Mouse (Mus musculus): ENCODE results near the gene Trmt11. TPM values are rescaled to one million over a fixed set of nuclear protein-coding genes. Genes with fewer than 3 reads are reported as not detected.

Trmt11 gene
- polyA plus RNA-seq, 1 experiment from 2014 or later = 25.5 TPM

GRCm38 (mm10) chr10:30624161-30625019 is 23.8 kb upstream of the Trmt11 start:
- Histone ChIP-seq H3K4me3 (ENCODE audit: low read length) (no peak overlapping the region), H3K4me1 (replicated peaks; ENCODE audit: control insufficient read depth, insufficient read depth, low read length) (no peaks in the 10 kb centered on the region), H3K36me3 (ENCODE audit: control insufficient read depth, insufficient read depth, low read length) (no peaks in the 10 kb centered on the region), H3K4me2 (ENCODE audit: low read depth, low read length) (no peak overlapping the region), H3K9me3 (ENCODE audit: control insufficient read depth, low read length) (no peaks in the 10 kb centered on the region), H3K27ac (ENCODE audit: low read length) (peak overlapping the region; percentile 61), H3K27me3 (ENCODE audit: control insufficient read depth, insufficient read depth, low read depth, low read length) (no peaks in the 10 kb centered on the region), H3K9ac (ENCODE audit: low read length) (no peak overlapping the region)
- 63% methylated on average over 5 of the region's 5 CpGs for WGBS
- ATAC-seq (ENCODE audit: low read depth) = no peak

- no peak overlapping the region for H3K4me2 ChIP-seq (ENCODE audit: low read depth, low read length)
- no peak overlapping the region for H3K9ac ChIP-seq (ENCODE audit: low read length)
- H3K36me3 ChIP-seq (ENCODE audit: control insufficient read depth, insufficient read depth, low read length) = no peaks in the 10 kb centered on the region
- no peak overlapping the region for H3K27ac ChIP-seq (ENCODE audit: low read length)
- no peak overlapping the region for H3K4me3 ChIP-seq (ENCODE audit: low read length)
- H3K27me3 ChIP-seq (ENCODE audit: control insufficient read depth, insufficient read depth, low read depth, low read length) = no peaks in the 10 kb centered on the region
- no peaks in the 10 kb centered on the region for H3K4me1 ChIP-seq (replicated peaks; ENCODE audit: control insufficient read depth, insufficient read depth, low read length)
- no peaks in the 10 kb centered on the region for H3K9me3 ChIP-seq (ENCODE audit: control insufficient read depth, low read length)
- no peak for ATAC-seq (ENCODE audit: low read depth)
Observed at GRCm38 (mm10) chr10:30622928-30623327, 22.4 kb upstream of the Trmt11 start.

GRCm38 (mm10) chr10:30618918-30619210 is 18.3 kb upstream of the Trmt11 start:
- 55% methylated on average over 3 of the region's 3 CpGs for WGBS

GRCm38 (mm10) chr10:30618091-30618917 is 17.8 kb upstream of the Trmt11 start:
- ATAC-seq (ENCODE audit: low read depth) = peak; percentile 100
- Histone ChIP-seq H3K9ac (ENCODE audit: low read length) (peak overlapping the region; percentile 76), H3K9me3 (ENCODE audit: control insufficient read depth, low read length) (no peaks in the 10 kb centered on the region), H3K36me3 (ENCODE audit: control insufficient read depth, insufficient read depth, low read length) (no peaks in the 10 kb centered on the region), H3K27me3 (ENCODE audit: control insufficient read depth, insufficient read depth, low read depth, low read length) (no peaks in the 10 kb centered on the region), H3K4me3 (ENCODE audit: low read length) (peak overlapping the region; percentile 78), H3K4me2 (ENCODE audit: low read depth, low read length) (peak overlapping the region; percentile 84), H3K4me1 (replicated peaks; ENCODE audit: control insufficient read depth, insufficient read depth, low read length) (0 out of 2 replicates have a peak, but pooled peaks cover 3% of the 10 kb centered on the region), H3K27ac (ENCODE audit: low read length) (peak overlapping the region; percentile 96)
- 1% methylated on average over 49 of the region's 49 CpGs for WGBS

More at GRCm38 (mm10) chr10:30618918-30619210, 18.3 kb upstream of the Trmt11 start:
- Histone ChIP-seq H3K27ac (ENCODE audit: low read length) (peak overlapping the region; percentile 96; the same call in 1 of the 2 replicates), H3K36me3 (ENCODE audit: control insufficient read depth, insufficient read depth, low read length) (no peaks in the 10 kb centered on the region), H3K4me3 (ENCODE audit: low read length) (peak overlapping the region; percentile 78), H3K9ac (ENCODE audit: low read length) (peak overlapping the region; percentile 76), H3K4me1 (replicated peaks; ENCODE audit: control insufficient read depth, insufficient read depth, low read length) (0 out of 2 replicates have a peak, but pooled peaks cover 3% of the 10 kb centered on the region), H3K27me3 (ENCODE audit: control insufficient read depth, insufficient read depth, low read depth, low read length) (no peaks in the 10 kb centered on the region), H3K9me3 (ENCODE audit: control insufficient read depth, low read length) (no peaks in the 10 kb centered on the region), H3K4me2 (ENCODE audit: low read depth, low read length) (peak overlapping the region; percentile 84)
- ATAC-seq (ENCODE audit: low read depth) = no peak

- Histone ChIP-seq H3K27me3 (ENCODE audit: control insufficient read depth, insufficient read depth, low read depth, low read length) (no peaks in the 10 kb centered on the region), H3K4me3 (ENCODE audit: low read length) (no peak overlapping the region), H3K36me3 (ENCODE audit: control insufficient read depth, insufficient read depth, low read length) (no peaks in the 10 kb centered on the region), H3K4me2 (ENCODE audit: low read depth, low read length) (no peak overlapping the region), H3K27ac (ENCODE audit: low read length) (no peak overlapping the region), H3K9ac (ENCODE audit: low read length) (no peak overlapping the region), H3K4me1 (replicated peaks; ENCODE audit: control insufficient read depth, insufficient read depth, low read length) (0 out of 2 replicates have a peak, but pooled peaks cover 3% of the 10 kb centered on the region), H3K9me3 (ENCODE audit: control insufficient read depth, low read length) (no peaks in the 10 kb centered on the region)
- WGBS = 75% methylated on average over 4 of the region's 4 CpGs
- ATAC-seq (ENCODE audit: low read depth) = no peak
Observed at GRCm38 (mm10) chr10:30613039-30613438, 12.5 kb upstream of the Trmt11 start.

GRCm38 (mm10) chr10:30609614-30610013 is 9.1 kb upstream of the Trmt11 start:
- Histone ChIP-seq H3K4me2 (ENCODE audit: low read depth, low read length) (no peak overlapping the region), H3K9ac (ENCODE audit: low read length) (no peak overlapping the region), H3K27ac (ENCODE audit: low read length) (no peak overlapping the region), H3K27me3 (ENCODE audit: control insufficient read depth, insufficient read depth, low read depth, low read length) (no peaks in the 10 kb centered on the region), H3K4me1 (replicated peaks; ENCODE audit: control insufficient read depth, insufficient read depth, low read length) (no peaks in the 10 kb centered on the region), H3K9me3 (ENCODE audit: control insufficient read depth, low read length) (no peaks in the 10 kb centered on the region), H3K4me3 (ENCODE audit: low read length) (no peak overlapping the region), H3K36me3 (ENCODE audit: control insufficient read depth, insufficient read depth, low read length) (no peaks in the 10 kb centered on the region)
- ATAC-seq (ENCODE audit: low read depth) = no peak

- no peaks in the 10 kb centered on the region for H3K9me3 ChIP-seq (ENCODE audit: control insufficient read depth, low read length)
- no peak overlapping the region for H3K4me2 ChIP-seq (ENCODE audit: low read depth, low read length)
- H3K27ac ChIP-seq (ENCODE audit: low read length) = no peak overlapping the region
- H3K36me3 ChIP-seq (ENCODE audit: control insufficient read depth, insufficient read depth, low read length) = no peaks in the 10 kb centered on the region
- 63% methylated on average over 2 of the region's 2 CpGs for WGBS
- no peaks in the 10 kb centered on the region for H3K27me3 ChIP-seq (ENCODE audit: control insufficient read depth, insufficient read depth, low read depth, low read length)
- no peak overlapping the region for H3K9ac ChIP-seq (ENCODE audit: low read length)
- H3K4me3 ChIP-seq (ENCODE audit: low read length) = no peak overlapping the region
- no peaks in the 10 kb centered on the region for H3K4me1 ChIP-seq (replicated peaks; ENCODE audit: control insufficient read depth, insufficient read depth, low read length)
- no peak for ATAC-seq (ENCODE audit: low read depth)
Observed at GRCm38 (mm10) chr10:30608109-30608508, 7.6 kb upstream of the Trmt11 start.

- ATAC-seq (ENCODE audit: low read depth) = peak; percentile 83
- H3K4me3 ChIP-seq (ENCODE audit: low read length) = peak overlapping the region; percentile 67
- no peaks in the 10 kb centered on the region for H3K9me3 ChIP-seq (ENCODE audit: control insufficient read depth, low read length)
- under 1% methylated on average over 27 of the region's 27 CpGs for WGBS
- H3K4me1 ChIP-seq (replicated peaks; ENCODE audit: control insufficient read depth, insufficient read depth, low read length) = peaks cover 4% of the 10 kb centered on the region; the same call in 1 of the 2 replicates
- peak overlapping the region; percentile 91 for H3K9ac ChIP-seq (ENCODE audit: low read length)
- H3K36me3 ChIP-seq (ENCODE audit: control insufficient read depth, insufficient read depth, low read length) = peaks cover 4% of the 10 kb centered on the region; the same call in 1 of the 2 replicates
- no peaks in the 10 kb centered on the region for H3K27me3 ChIP-seq (ENCODE audit: control insufficient read depth, insufficient read depth, low read depth, low read length)
- H3K4me2 ChIP-seq (ENCODE audit: low read depth, low read length) = peak overlapping the region; percentile 83
- peak overlapping the region; percentile 89 for H3K27ac ChIP-seq (ENCODE audit: low read length)
Observed at GRCm38 (mm10) chr10:30600094-30600534, 435 bp downstream of the Trmt11 start.

- no peak for ATAC-seq (ENCODE audit: low read depth)
- 58% methylated on average over 5 of the region's 5 CpGs for WGBS
- H3K36me3 ChIP-seq (ENCODE audit: control insufficient read depth, insufficient read depth, low read length) = peaks cover 3% of the 10 kb centered on the region; the same call in 1 of the 2 replicates
- H3K9ac ChIP-seq (ENCODE audit: low read length) = no peak overlapping the region
- no peak overlapping the region for H3K4me2 ChIP-seq (ENCODE audit: low read depth, low read length)
- H3K27me3 ChIP-seq (ENCODE audit: control insufficient read depth, insufficient read depth, low read depth, low read length) = no peaks in the 10 kb centered on the region
- H3K4me3 ChIP-seq (ENCODE audit: low read length) = no peak overlapping the region
- H3K4me1 ChIP-seq (replicated peaks; ENCODE audit: control insufficient read depth, insufficient read depth, low read length) = no peaks in the 10 kb centered on the region
- no peak overlapping the region for H3K27ac ChIP-seq (ENCODE audit: low read length)
- H3K9me3 ChIP-seq (ENCODE audit: control insufficient read depth, low read length) = no peaks in the 10 kb centered on the region
Observed at GRCm38 (mm10) chr10:30587037-30587436, 13.5 kb downstream of the Trmt11 start.

All from lung, embryonic 16.5 days (tissue).